Mouse (Mus musculus): ENCODE data around the gene Zfyve19.

- no peak for TF ChIP-seq CTCF (IDR thresholded peaks at IDR 0.05; ENCODE audit: extremely low read depth, insufficient read depth, insufficient read length, insufficient replicate concordance)
- no peak for TF ChIP-seq POLR2A (IDR thresholded peaks at IDR 0.05; ENCODE audit: low read depth, low read length)
These were observed 21.6 kb downstream of the Zfyve19 start, which contains the start of gene Ppp1r14d for GRCm38 (mm10) chr2:119229775-119230704.

Measured in spleen, adult 2 months (tissue).